Mouse (Mus musculus): ENCODE data around the gene Cdc73. TPM values are rescaled to one million over a fixed set of nuclear protein-coding genes. Genes with fewer than 3 reads are reported as not detected.
"Not testable (repeated sequence)": the region's sequence is repeated elsewhere in the genome, so short reads cannot be mapped to it uniquely, and the experiment has no call there.

Cdc73 gene
- total RNA-seq, 1 experiment from 2014 or later: 110 TPM

DNA sequence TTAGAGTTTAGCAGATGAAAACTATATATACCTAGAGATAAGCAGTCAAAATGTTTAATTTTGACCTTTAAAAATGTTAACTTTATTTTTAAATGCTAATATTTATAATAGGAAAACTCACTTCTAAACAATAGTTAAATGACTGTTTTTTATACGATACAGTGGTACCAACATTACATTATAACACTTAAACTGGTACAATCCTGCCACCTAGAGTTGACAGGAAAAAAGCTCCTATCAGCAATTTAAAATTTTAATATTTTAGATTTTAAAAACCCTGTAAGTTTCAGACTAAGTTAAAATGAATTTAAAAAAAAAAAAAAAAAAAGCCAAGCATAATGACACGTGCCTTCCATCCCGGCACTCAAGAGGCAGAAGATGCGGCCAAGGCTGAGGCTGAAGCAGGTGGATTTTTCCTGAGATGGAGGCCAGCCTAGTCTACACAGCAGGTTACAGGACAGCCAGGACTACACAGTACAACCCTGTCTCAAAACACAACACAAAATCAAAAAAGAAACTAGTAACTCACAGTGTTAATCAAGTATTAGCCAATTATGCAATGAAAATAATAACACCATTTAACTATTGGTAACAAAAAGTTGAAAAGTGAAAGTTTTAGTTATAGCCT, 26.8 kb downstream of the Cdc73 start:
- DNase-seq: no peak

DNA sequence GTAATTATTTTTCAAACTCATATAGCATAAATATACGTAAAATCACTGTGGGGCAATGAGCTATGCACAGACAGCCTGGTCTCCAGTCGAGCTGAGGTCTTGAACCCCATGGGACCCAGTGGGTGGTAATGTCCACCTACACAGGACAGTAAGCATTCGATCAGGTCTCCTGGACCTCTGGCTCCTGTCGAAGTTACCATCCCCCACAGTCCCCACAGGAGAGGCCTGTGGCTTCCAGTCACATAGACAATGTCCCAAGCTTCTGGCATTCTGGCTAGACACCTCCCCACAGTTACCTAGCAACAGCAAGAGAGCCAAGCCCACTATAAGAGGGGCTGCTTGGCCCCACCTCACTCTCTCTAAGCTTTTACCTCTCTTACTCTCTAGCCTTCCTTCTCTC, 37.9 kb downstream of the Cdc73 start:
- not testable (repeated sequence) for DNase-seq

DNA sequence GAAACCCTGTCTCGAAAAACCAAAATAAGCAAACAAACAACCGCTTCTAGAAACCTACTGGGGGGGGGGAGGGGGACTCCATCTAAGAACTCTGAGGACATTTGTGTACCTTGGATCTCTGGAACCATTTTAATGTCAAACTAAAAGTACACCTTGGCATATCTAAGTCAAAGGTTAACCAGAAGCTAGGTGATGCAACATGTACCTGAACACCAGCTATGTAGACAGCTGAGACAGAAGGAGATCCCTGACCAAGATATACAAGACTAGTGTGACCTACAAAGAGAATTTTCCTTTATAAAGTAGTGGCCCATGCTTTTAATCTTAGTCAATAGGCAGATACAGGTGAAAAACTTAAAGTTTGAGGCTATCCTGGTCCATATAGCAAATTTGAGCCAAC, 39.5 kb downstream of the Cdc73 start:
- DNase-seq: no peak

DNA sequence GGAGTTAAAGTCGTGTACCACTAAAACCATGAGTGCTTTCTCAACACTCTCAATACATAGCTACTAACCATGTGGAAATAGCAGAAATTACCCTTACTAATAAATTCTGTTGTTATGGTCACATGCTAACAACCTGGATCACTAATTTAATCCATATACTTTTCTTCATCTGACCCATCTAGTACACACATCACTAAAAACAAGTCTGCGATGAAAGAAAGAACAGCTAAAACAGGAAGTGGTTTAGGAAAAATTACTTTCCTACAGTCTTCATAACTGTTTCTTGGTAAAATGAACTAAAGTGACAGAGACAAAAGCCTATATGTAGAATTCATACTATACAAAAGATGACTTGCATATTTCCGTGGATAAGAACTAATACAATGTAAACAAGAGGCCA, 49.0 kb downstream of the Cdc73 start:
- no peak for DNase-seq

DNA sequence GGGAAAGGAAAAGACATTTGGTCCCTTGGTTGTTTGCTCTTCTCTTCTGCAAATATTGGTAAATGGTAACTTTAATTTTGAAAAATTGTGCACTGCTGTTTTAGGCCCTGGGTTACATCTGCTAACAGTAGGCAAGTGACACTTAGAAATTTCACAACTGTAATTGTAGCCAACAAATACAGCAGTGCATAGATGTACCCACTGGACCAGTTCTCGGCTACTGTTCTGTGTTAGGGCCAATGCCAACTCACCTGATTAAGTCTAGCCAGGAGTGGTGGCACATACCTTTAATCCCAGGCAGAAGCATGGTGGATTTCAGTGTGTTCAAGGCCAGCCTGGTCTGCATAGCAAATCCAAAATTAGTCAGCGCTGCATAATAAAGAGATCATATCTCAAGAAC, 52.4 kb downstream of the Cdc73 start:
- no peak for DNase-seq

DNA sequence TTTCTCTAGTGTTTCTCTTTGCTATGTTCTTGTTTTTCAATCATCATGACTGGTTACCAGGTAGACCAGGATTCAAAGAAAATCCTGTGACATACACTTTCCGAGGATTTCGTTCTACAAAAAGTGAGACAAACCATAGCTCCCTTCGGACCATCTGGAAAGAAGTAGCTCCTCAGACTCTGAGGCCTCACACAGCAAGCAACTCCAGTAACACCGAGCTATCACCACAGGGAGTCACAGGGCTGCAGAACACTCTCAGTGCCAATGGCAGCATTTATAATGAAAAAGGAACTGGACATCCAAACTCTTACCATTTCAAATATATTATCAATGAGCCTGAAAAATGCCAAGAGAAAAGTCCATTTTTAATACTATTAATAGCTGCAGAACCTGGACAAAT, 56.5 kb downstream of the Cdc73 start:
- no peak for DNase-seq

DNA sequence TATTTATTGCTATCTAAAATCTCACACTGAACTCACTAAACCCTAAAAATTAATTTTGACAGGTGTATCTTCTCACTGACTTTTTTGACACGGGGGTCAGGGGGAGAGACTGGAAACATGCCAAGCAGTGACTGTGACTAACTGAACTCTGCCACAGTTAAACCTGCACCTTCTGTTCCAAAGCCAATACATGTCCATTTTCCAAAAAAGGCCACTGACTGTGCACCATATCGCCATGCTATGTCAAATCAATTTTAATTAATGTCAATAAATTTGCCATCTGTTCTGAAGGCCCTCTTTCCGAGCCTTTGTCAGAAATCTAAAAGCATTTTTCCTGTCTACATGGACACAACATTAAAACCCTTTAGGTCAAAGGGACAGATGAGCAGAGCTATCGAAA, 57.3 kb downstream of the Cdc73 start:
- no peak for DNase-seq

DNA sequence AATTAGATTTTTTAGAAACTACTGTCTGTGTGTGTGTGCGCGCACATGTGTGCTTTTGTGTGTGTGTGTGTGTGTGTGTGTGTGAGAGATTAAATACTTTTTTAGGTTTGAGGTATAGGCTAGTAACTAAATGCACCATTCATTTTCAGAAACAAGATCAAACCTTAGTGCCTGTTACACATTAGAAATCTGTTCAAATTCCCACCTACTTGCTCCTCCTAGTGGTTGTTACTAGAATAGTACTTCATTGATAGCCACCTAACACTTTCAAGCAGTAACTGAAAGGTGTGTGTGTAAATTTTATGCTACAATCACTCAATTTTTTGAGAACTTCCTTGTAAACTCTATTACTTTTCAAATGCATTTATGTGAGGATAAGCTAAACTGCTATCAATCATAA, 58.5 kb downstream of the Cdc73 start:
- DNase-seq: no peak

DNA sequence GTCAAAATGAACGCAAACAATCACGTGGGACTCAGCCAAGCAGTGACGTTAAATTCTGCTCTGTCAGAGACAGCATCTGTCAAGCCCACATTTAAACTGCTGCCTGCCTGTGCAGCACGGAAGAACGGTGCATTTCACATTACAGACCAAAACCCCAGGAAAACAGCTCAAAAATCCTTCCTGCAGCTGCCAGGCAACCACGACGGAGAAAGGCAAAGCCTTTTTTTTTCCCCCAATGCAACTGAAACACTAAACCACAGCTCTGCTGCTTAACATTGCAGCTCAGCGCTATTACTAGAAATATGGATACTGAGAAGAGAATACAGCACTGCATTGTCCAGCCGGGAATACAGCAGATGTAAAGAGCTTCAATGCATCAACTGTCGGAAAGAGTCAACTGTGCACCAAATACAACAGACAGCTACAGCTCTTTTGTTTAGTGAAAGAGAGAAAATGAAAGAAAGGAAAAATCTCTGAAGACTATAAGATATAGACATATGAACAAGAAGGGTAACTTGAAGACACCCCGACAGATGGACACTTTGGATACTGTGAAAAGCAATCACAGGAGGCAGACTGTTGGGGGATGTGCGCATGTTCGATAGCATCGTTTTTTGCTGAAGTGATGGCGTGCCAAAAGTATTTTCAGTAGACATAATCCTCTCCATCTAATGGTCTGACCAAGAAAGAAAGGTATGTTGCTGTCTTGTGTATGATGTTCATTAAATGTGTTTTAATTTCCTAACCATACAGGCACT, 61.9 kb downstream of the Cdc73 start, which contains the start of gene B3galt2:
Gene B3galt2 (plus strand): TSS at position 15 of the 758 bp plus-strand sequence.
- DNase-seq: peak; percentile 24

DNA sequence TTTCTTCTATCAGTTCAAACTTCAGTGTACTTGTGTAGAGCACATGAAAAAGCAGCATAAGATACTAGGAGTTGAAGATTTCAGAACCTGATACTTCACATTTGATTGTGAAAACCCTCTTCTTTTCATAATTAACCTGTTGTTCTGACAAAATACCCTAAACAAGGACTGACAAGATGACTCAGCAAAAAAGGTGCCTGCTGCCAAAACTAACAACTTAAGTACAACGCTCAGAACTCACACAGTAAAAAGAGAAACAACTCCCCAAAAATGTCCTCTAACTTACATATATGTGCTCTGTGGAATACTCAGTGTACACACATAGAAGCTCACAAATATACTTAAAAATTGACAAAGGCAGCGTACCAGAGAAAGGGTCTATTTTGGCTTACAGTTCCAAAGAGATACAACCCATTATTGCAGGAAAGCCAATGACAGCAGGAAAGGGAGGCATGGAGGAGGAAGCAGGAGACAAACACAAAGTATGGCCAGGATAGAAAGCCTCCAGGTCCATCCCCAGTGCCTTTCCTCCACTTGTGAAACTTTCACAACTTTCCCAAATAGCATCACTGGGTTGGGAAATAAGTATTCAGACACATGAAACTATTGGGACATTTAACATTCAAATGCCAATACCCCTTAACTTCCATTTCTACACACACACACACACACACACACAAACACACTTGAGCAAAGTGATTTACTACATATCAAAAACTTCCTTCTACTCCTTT, 69.7 kb downstream of the Cdc73 start:
- DNase-seq: no peak

DNA sequence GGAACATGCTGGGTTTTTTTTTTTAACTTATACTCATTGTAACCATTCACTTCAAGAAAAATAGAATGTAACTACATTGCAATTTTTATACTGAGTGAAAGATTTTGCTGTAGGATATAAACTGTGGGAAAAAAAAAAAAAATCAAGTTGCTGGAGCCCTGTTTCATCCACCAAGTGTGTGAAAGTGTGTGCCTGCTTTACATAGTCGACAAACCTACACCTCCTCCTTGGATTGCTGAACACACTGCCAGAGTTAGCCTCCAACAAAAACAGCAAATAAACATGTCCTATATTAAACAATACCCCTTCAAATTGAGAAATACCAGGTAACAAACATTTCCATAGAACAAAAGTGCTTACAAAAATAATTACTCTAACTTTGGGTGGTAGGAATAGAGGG, 70.3 kb downstream of the Cdc73 start:
- DNase-seq: no peak

DNA sequence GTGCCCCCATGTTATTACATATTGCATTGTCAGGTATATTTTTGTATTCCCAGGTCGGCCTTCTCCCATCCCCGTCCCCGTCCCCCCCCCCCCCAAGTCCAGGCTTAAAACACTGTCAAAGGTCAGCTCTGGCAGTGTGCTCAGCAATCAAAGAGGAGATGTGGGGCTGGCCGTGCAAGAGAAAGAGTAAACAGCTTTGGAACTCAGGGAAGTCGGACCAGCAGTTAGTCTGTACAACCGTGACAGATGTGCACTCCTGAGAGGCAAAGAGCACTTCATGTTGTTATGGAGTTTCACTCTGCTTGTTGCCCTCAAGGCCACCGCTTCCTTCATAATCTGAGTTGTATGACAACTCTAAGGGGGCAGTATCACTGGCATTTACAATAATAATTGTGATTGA, 71.4 kb downstream of the Cdc73 start:
- no peak for DNase-seq

DNA sequence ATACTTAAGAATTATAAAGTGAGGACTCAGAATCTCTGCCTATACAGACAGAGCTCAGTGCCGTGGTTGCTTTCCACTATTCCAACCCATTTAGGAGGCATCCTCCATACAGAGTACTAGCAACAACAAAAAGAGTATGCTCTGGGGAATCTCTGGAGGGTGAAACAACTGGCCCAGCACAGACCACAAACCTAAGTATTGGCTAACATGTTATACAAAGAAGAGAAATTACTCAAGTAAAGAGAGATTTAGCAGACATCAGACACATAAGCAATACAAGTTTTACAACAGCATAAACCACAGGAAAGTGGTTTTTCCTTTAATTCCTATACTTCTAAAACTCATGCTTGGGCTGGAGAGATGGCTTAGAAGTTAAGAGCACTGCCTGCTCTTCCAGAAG, 80.1 kb downstream of the Cdc73 start:
- no peak for DNase-seq

DNA sequence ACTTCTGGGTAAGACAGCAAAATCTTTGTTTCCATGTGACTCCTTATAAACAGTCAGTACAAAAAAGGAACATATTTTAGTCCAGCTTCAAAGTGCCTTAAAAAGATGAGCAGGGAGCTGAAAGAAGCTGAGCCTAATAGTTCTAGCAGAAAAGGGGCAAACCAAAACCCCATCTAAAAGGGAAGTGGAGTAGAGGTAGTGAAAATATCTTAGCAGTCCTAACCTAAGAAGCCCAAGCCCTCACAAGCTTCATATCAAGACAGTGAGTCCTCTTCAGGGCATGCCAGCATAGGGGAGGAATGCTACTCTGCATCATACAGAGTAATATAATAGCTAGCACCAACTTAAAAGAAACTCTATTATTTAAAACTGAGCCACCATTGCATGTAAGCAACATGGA, 80.8 kb downstream of the Cdc73 start:
- no peak for DNase-seq

DNA sequence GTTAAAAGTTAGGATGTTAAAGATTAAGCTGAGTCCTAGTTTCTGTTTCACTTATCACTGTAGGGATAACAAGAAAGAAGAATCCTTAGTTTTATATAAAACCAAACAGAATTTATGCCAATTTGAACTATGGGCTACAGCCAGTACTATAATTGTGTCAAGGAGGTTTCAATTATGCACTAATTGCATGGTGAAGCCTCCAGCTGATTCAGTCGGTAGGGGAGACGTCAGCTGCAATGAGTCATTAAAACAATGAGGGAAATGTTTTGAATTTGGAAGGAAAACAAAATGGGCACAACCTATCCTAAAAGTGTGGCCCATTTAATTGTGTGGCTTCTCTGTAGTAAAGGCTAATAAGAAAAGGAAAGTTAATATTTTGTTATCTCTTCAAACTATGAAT, 82.9 kb downstream of the Cdc73 start:
- DNase-seq: no peak

DNA sequence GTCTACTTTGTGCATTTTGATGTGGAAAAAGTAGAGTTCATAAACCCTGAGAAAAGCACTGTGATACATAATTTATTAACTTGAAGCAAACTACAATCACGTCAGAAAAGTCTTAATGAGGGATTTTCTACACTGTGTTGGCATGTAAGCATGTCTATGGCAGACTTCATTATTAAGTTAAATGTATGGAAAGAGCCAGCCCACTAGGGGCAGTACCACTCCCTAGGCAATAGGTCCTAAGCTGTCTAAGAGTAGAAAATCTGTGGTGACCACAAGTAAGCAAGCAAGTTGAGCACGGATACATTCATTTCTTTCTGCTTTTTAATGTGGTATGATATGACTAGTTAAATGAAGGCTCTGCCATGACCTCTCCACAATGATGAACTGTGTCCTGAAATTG, 89.8 kb downstream of the Cdc73 start:
- DNase-seq: no peak

DNA sequence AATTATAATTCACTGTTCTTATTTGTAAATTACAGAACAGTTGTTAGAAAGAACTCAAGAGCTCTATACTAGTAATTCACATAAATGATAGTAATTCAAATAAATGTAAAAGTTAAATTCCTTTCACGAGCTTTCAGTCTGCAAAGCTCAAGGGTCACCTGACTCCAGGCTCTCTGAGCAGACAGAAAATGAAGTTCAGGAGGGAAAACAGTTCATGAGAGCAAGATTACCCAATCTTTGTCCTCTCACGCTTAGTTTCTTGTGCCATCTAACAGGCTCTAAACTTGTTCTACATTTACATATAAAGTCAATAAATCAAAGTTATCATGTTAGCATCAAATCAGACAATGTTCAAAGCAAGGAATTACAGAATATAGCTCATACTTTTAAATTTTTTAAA, 93.8 kb downstream of the Cdc73 start:
- no peak for DNase-seq

DNA sequence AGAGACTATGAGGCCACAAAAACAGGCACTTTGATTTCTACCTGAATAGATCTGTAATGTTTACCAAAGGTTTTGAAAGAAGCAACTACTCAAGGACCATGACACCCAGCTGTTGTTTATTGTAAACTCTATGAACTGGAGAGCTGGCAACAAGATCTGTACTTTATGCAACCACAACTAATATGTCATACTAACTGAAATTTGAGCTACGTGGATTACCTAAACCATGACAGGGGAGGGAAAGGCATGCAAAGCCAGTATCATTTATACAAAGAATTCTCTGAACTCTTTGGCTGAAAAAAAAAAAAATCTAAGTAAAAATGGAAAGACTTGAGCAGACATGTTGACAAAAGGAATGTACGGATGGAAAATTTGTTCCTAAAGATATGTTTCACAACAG, 105.8 kb downstream of the Cdc73 start:
- no peak for DNase-seq

DNA sequence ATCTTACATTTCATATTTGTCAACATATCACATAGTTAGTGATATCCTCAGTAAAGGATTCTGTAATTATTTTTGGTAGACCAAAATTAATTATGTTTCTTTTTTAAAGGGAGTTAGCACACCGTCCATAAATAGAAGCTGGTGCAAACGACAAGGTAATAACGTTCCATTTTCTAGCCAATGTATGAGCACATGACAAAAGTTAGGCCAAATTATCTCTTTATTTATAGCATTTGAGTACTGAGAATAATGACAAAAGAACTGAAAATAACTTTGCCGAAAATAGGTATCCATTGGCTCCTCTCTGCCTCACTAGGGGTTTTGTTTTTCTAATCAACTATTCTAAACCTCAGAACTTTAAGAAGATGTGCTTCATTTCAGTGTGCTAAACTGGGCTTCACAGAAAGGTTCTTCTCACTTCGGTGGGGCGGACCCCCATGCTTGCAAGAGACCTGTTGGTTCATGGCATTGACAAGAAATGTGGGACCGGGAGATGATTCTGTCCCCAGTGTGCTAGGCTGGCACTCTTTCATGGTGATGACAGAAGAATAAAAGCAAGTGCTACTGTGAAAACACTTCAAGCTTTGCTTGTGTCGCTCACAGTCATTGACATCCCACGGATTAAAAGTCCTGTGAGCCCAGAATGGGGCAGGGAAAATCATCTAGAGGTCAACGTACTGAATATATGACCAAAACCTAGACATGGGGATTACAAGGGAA, 125.7 kb downstream of the Cdc73 start:
- no peak for DNase-seq

DNA sequence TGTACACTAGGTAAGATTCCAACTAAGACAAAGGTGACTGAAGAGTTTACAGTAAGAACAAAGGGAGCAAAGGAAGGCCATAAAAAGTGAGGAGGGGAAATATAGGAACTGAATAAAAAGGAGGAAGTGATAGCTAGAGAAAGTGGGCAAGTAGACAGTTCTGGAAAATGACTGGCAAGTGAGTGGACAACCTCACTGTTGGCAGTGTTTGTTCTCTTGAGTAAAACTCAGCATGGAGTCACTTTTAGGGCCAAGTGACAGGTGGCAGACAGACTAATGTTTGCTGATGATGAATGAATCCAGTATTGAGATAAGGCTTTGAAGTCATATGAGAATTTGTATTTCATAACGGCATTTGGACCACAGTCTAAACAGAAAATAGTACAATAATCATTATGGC, 144.5 kb downstream of the Cdc73 start:
- DNase-seq: no peak

DNA sequence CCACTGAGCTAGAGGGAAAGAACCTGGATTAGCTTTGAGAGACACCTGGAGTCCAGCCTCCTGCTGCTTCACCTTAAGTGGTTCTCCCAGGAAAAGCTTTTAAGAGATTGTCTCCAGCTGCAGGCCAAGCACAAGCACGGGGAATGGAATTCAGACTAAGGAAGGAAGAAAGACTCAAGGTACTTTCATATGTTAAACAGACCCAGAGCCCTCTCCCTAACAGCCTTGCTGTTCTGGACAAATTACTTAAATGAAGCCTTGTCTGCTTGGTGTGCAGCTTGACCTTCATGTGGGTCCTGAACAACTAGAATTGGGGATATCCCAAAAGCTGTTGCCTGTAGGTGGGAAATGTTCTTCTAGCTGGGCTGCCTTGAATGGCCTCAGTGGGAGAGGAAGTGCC, 147.2 kb downstream of the Cdc73 start:
- no peak for DNase-seq

DNA sequence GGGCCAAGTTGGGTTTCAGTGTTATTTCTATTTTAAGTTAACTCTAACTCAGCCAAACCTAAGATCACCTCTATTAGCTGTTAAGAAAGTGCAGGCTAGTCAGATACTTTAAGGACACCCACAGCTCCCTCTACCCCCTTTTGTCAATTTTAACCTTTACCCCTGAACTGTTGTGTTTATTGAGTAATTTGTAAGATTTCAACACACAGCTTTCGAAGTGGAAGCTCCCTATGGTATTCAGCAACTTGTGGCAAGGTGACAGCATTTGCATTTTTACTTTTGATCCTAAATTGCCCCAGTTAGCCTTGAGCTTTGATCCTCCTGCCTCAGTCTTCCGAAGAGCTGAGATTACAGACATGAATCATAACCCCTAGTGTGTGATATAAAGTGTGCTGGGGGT, 148.1 kb downstream of the Cdc73 start:
- DNase-seq: no peak

Data from adrenal gland, postnatal 25 days (tissue).